Mouse (Mus musculus) heart, postnatal 0 days (tissue): ENCODE data around the gene Scimp.

Source experiments
- CTCF ChIP-seq: IDR thresholded peaks from 2 replicates; pipeline ENCODE4 v1.5.1; 2016; ENCODE audit warnings: antibody characterized with exemption, control low read depth, low read depth
- EP300 ChIP-seq: IDR thresholded peaks from 2 replicates; pipeline ENCODE4 v1.6.1; 2016; ENCODE audit warnings: antibody characterized with exemption, low read depth

GRCm38 (mm10) chr11:70745636-70746035 is 66.8 kb downstream of the Scimp start:
- no peak for TF ChIP-seq CTCF
- no peak for TF ChIP-seq EP300
